Mouse (Mus musculus): Measurements from ENCODE around the gene Uqcrh. TPM values are rescaled to one million over a fixed set of nuclear protein-coding genes. Genes with fewer than 3 reads are reported as not detected.

The Uqcrh gene
- total RNA-seq, 2 experiments from 2014 or later = 434 to 461 TPM

GRCm38 (mm10) chr4:116059012-116059726, 15.7 kb downstream of the Uqcrh start:
- DNase-seq (ENCODE audit: low spot score in 2 of 2) = no peak

DNA sequence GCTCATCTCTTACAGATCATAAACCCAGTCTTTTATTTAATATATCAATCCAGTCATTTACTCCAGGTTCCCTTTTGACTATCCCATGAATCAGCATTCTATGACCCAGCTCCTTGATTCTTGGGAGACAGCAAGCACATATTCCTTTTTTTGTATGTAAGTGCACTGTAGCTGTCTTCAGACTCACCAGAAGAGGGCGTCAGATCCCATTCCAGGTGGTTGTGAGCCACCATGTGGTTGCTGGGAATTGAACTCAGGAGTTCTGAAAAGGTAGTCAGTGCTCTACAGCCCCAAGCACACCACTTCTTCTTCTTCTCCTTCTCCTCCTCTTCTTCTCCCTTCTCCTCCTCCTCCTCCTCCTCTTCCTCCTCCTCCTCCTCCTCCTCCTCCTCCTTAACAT, 17.3 kb downstream of the Uqcrh start:
- no peak for DNase-seq (ENCODE audit: low spot score in 2 of 2)

DNA sequence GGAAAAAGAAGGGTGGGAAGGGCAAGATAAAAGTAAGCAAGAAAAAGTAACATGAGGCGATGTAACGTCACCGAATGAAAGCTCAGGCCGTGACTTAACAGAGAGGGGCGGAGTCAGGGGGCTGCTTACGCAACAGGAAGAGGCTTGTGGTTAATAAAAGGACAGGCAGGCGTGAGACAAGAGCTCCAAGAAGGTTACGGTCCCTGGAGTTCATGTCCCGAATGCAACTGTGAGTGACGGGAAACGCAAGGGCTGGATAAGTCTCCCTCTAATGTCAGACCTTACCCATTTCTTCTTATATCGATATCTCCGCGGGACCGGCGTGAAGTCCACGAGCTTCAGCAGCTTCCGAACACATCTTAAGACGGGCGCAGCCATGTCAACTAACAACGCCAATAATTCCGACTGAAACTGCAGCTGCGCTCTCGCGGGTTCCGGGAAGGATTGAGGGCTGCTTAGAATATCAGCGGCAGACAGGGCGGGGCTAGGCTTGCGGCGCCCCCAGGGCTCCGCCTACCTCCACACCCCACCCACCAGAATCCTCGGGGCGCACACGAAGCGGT, 21.4 kb downstream of the Uqcrh start, which contains the start of gene Nsun4:
Gene Nsun4, minus strand, starts transcription at position 478 of the 563 bp plus-strand sequence.
- peak; percentile 85 to 92 for DNase-seq (ENCODE audit: low spot score in 2 of 2)

DNA sequence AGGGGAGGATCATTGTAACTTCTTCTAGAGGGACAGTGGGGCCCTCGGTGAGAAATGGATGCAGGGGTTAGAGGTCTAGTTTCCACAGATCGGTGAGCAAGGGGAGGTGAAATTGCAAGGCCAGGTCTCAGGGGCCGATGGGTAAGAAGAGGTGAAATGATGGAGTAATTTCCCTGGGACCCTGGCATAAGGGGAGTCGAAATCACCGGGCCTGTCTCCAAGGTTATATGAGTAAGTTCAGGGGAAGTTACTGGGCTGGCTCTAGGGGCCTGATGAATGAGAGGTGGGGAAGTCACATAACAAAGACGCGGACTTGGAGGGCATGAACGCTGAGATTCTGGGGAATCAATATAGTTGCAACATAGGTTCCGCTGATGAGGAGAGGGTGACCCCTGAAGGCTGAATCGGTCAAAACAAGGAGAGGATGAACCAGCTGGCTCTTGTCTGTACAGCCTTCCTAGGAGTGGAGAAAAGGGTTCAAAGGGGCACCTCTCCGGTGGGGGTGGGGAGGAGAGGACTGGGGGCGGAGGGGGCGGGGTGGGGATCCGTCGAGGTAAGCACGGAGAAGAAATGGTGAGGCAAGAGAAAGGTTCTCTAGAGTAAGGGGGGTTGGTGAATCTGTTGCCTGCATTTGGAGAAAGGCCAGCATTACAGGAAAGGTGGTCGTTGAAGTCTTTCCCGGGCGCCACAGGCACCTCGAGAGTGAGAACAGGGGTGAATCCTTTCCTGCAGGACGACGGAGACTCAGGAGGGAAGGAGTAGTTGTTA, 22.2 kb downstream of the Uqcrh start:
- peak in 1 of 2 experiments; percentile 7 for DNase-seq (ENCODE audit: low spot score in 2 of 2)

- no peak for DNase-seq (ENCODE audit: low spot score in 2 of 2)
These were observed 25.7 kb downstream of the Uqcrh start for GRCm38 (mm10) chr4:116049211-116049610.

- DNase-seq (ENCODE audit: low spot score in 2 of 2) = no peak
These were observed 26.5 kb downstream of the Uqcrh start for GRCm38 (mm10) chr4:116048130-116048920.

GRCm38 (mm10) chr4:116047681-116048080, 27.2 kb downstream of the Uqcrh start:
- DNase-seq (ENCODE audit: low spot score in 2 of 2) = no peak

DNA sequence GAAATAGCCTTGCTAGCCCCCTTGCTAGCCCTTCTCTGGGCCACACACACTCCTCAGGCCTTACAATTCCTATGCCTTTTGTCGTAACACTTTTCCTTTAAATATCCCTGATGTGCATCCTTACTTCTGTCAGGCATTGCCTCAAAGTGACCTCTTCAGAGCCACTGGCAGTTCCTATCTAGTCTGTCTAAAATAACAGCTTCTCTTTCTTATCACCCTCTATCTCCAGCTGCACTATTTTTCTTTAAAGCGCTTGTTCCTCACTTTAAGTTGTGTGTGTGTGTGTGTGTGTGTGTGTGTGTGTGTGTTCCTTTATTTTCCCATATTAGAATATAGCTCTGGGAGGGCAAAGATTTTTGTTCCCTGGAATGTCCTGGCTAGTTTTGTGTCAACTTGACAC, 28.3 kb downstream of the Uqcrh start:
- no peak for DNase-seq (ENCODE audit: low spot score in 2 of 2)

GRCm38 (mm10) chr4:116042186-116042585, 32.7 kb downstream of the Uqcrh start:
- DNase-seq (ENCODE audit: low spot score in 2 of 2) = no peak

- no peak for DNase-seq (ENCODE audit: low spot score in 2 of 2)
These were observed 34.4 kb downstream of the Uqcrh start for GRCm38 (mm10) chr4:116040466-116040865.

DNA sequence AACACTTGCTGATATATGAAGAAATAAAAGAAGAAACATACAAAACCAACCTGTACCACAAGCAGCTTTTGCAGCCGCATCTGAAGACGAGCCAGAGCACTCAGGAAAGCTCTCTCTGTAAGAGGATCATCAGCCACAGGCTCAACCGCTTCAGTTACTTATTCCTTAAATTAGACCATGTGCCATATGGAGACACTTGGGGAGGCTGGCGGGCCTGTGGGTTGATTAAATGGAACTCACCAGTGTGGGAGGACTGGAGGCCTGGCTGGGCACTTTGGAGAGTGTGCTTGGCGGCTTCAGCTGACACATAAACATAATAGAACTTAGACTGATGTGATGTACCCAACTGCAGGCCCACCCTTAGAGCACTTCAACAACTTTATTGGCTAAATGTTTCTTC, 41.5 kb downstream of the Uqcrh start:
- DNase-seq (ENCODE audit: low spot score in 2 of 2) = peak; percentile 50 to 72

GRCm38 (mm10) chr4:116032906-116033305, 42.0 kb downstream of the Uqcrh start:
- peak in 1 of 2 experiments; percentile 28 for DNase-seq (ENCODE audit: low spot score in 2 of 2)

DNA sequence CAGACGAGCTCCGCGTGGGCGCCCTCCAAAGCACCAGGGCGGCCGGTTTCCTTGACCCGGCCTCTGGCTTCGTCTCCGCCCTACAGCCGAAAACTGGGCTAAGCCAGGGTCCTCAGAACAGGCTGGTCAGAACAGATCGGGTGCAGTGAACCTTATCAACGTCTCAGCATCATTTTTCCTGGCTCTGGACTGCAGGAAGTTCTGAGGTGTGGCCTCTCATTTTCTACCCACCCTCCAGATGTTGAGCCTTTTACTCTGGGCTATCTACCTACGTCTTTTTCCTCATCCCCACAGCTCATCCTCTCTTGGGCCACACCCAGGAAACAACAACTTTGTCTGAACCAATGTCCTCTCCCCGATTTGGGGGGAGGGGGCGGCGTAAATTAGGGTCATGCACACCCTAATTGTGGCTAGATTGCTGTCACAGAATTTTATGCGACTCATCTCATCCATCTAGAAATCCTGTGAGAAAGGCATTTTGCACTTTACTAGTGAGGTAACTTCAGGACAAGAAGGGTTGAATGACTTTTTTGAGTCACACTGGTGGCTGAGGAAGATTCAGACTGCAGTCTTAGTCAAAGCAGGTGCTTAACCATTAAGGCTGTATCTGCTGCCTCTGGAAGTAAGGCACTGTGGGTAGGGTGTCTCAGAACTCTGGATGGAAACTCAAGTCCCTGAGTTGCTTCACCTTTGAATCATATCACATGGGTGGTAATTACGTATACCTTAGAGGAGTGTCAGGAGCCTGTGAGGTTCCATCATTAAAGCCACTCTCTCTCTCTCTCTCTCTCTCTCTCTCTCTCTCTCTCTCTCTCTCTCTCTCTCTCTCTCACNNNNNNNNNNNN, 56.7 kb downstream of the Uqcrh start, which contains the start of gene Faah:
Gene Faah, minus strand, starts transcription at position 25 of the 845 bp plus-strand sequence.
- no peak for DNase-seq (ENCODE audit: low spot score in 2 of 2)

- DNase-seq (ENCODE audit: low spot score in 2 of 2) = peak; percentile 68 to 81
These were observed 57.5 kb downstream of the Uqcrh start for GRCm38 (mm10) chr4:116017300-116017901.

Other genes with a start within 250 kb of the Uqcrh start
- gene Mob3c, start 247.0 kb downstream of the Uqcrh start, total RNA-seq (2021) = 1 to 10 TPM; 4.0 to 6.7 TPM
- 10 to 100 TPM; 29.6 to 39.5 TPM for gene Mknk1, start 235.9 kb downstream of the Uqcrh start, total RNA-seq (2021)
- gene Kncn, start 190.7 kb downstream of the Uqcrh start, total RNA-seq (2021) = under 1 TPM; 0.28 to 0.30 TPM
- gene 6430628N08Rik, start 184.4 kb downstream of the Uqcrh start, total RNA-seq (2021) = under 1 TPM; 0.56 to 0.67 TPM
- gene Dmbx1, start 135.1 kb downstream of the Uqcrh start, total RNA-seq (2021) = not detected
- 100 to 1,000 TPM in 1 of 2 experiments, 10 to 100 TPM in 1; 85.2 to 101 TPM for gene Faah, start 57.1 kb downstream of the Uqcrh start, total RNA-seq (2021)
- gene Nsun4, start 21.2 kb downstream of the Uqcrh start, total RNA-seq (2021) = 10 to 100 TPM; 13.3 TPM
- gene Lrrc41, start 198 bp upstream of the Uqcrh start, total RNA-seq (2021) = 10 to 100 TPM; 44.7 to 54.3 TPM
- under 1 TPM; 0.49 TPM for gene Rad54l, start 48.6 kb upstream of the Uqcrh start, total RNA-seq (2021)
- gene Pomgnt1, start 48.8 kb upstream of the Uqcrh start, total RNA-seq (2021) = 10 to 100 TPM; 77.7 to 83.0 TPM
- 10 to 100 TPM; 36.7 to 37.7 TPM for gene Lurap1, start 76.3 kb upstream of the Uqcrh start, total RNA-seq (2021)
- gene Tspan1, start 92.5 kb upstream of the Uqcrh start, total RNA-seq (2021) = under 1 TPM in 1 of 2 experiments, not detected in 1; 0.33 TPM
- not detected for gene 1700042G07Rik, start 98.3 kb upstream of the Uqcrh start, total RNA-seq (2021)
- 1 to 10 TPM; 2.3 to 5.9 TPM for gene Gm49337, start 98.3 kb upstream of the Uqcrh start, total RNA-seq (2021)
- gene Pik3r3, start 146.5 kb upstream of the Uqcrh start, total RNA-seq (2021) = 10 to 100 TPM; 36.2 to 38.8 TPM